Mouse (Mus musculus) 3T3-L1 (cell line): Measurements from ENCODE around the gene Gucd1.
"Not testable (repeated sequence)": the region's sequence is repeated elsewhere in the genome, so short reads cannot be mapped to it uniquely, and the experiment has no call there.

Experiments
- DNase-seq: peaks from one replicate; pipeline ENCODE4 v3.0.0-alpha.2; 2015; ENCODE audit warnings: low read depth, low spot score

Gucd1 gene

DNA sequence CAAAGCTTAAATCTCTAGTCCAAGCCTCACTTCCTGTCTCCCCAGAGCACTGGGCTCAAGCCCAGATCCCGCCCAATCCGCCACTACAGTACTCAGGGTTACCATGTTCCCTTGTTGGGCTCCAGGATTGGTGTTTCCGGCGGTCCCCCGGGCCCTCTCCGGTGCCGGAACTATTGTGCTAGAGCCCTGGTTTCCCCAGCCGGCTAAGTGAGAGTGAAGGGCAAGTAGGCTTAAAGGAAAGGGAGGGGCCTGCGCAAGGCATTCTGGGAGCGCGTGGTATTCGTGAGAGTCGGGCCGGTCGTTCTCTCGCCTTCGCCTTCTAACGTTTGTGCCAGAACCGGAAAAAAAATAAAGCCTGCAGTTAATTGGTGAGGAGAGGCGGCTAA is at the start of gene Gucd1:
Gene Gucd1 (minus strand): TSS at position 215 of the 386 bp plus-strand sequence.
- DNase-seq: peak; percentile 97

DNA sequence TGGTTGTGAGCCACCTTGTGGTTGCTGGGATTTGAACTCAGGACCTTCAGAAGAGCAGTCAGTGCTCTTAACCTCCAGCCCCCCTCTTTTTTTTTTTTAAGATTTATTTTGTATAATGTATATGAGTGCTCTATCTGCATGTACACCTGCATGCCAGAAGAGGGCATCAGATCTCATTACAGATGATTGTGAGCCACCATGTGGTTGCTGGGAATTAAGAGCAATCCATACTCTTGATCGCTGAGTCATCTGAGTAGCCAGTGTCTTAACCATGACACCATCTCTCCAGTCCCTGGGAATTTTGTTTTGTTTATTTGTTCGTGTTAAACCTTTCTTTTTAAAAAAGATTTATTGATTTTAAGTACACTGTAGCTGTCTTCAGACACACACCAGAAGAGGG is 49.0 kb upstream of the Gucd1 start:
- not testable (repeated sequence) for DNase-seq

DNA sequence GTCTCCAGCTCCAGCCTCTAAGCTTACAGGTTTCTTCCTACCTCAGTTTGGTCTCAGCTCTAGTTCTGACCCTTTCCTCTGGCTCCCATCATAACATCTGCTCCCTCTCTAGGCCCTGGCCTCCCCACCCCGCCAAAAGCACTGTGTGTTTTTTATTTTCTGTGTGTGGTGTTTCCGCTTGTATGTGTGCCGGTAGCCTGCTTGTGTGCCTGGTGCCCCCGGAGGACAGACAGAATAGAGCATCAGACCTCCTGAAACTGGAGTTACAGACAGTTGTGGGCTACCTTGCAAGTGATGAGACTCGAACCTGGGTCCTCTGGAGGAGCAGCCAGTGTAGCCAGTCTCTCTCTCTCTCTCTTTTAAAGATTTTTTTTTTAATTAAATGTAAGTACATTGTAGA is 48.5 kb upstream of the Gucd1 start:
- no peak for DNase-seq

DNA sequence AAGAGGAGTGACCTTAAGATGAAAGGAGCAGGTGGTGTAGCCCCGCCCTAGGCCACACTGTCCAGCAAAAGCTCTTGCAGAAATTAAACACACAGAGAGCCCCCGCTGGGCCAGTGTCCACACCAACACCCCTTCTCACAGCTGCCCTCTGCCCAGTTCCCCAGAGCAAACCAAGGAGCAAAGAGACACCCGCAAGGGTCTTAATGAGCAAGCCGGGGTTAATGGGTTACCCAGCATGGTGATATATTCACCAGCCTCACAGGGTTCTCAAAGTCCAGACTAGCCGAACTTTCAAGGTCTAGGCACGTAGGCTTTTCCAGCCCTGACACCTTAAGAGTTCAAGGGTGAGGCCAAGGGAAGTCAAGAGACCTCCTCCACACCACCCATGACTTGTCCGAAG is 48.1 kb upstream of the Gucd1 start:
- DNase-seq: no peak

DNA sequence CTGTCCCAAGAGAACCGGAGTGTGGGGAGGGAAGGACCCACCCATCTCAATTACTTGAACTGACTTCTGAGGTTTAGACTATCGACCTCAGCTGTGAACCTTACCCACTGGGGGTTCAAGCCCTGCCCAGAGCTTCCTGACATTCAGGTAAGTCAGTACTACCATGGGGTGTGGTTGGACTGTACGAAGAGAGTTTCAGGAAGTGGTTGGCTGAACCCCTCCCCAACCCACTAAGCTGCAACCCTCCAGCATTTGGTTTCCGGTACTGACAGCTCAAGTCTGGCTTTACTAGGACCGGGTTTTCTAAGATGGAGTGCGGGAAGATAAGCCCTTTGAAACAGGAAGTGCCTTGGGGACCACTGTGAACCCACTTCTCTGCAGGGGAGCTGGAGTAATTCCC is 47.7 kb upstream of the Gucd1 start:
- no peak for DNase-seq

DNA sequence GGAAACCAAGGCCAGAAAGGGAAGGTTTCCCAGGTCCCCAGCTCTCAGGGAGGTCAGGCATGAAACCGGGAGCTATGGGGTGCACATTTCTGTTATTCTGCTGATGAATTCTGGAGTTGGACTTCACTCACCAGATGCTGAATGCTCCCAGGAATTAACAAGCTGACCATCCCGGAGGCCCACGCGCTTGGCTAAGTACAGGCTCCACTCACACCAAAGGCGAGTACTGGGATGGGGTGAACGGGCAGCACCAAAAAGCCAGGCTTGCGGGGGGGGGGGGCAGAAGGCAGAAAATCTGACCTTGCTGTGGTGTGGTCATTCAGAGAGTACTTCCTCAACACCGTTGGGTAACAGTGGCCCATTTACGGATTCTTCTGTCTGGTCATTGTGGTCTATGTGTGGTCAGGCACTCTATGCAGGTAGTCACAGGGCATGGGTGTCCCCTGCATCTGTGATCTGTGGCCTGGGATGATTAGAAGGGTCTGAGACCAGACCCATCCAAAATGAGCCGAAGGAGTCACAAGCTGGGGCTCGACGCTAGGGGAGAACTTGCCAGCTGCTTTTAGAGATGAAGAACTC is 47.0 kb upstream of the Gucd1 start:
- DNase-seq: no peak

DNA sequence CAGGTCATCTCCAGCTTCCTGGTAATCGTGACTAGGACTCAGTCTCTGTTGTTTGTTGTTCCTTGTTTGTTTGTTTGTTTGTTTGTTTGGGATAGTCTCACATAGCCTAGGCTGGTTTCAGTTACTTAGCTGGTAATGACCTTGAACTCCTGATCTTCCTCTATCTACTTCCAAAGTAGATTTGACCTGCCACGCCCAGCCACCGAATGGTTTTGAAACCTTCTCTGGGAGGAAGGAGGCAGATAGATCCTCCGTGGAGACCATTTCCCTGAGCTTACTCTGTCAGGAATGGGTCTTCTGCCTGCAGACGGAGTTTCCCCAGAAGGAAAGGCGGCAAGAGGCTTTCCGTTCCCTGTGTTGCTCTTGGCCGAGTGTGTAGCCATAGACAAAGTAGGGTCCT is 44.8 kb upstream of the Gucd1 start:
- no peak for DNase-seq

DNA sequence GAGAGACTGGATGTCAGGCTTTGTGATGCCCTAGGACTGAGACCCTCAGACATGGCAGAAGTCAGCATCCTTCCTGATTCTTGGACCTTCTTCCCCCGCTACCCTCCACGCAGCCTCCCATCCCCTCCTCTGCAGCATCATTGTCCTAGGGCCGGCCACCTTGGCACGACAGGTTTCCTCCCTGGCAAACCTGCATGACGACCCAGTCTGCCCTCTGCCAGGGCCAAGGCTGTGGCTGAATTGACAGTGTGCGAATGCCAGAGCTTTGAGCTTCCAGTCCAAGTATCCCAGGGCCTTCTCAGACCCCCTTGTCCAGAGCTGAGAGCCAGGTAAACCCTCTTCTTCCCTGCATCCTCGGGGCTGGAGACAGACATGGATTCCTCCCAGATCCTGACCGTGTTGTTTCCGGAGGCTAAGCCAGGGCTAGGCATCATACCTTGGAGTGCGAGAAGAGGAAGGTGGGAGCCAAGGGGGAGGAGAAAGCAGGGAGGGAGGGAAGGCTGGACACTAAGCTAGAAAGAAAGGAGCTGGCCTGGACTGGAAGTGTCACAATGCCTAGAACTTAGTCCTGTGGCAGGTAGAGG is 43.4 kb upstream of the Gucd1 start, which contains the start of gene Ggt1:
Gene Ggt1 (plus strand): TSS at position 534 of the 584 bp plus-strand sequence.
- no peak for DNase-seq

DNA sequence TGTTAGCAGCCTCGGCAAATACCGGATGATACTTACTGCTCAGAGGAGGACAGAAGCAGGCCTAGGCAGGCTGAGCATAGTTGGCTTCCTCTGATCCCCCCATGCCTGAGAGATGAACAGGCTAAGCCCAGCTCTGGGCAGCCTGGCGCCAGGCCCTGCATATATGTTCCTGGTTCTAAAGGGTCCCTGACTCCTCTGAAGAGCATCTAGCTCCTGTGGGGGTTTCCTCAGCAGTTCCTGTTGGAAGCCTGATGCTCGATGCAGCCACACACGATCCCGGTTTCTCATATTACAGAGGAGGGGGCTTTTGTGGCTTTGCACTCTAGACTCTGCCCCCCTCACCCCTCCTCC is 42.8 kb upstream of the Gucd1 start:
- no peak for DNase-seq

DNA sequence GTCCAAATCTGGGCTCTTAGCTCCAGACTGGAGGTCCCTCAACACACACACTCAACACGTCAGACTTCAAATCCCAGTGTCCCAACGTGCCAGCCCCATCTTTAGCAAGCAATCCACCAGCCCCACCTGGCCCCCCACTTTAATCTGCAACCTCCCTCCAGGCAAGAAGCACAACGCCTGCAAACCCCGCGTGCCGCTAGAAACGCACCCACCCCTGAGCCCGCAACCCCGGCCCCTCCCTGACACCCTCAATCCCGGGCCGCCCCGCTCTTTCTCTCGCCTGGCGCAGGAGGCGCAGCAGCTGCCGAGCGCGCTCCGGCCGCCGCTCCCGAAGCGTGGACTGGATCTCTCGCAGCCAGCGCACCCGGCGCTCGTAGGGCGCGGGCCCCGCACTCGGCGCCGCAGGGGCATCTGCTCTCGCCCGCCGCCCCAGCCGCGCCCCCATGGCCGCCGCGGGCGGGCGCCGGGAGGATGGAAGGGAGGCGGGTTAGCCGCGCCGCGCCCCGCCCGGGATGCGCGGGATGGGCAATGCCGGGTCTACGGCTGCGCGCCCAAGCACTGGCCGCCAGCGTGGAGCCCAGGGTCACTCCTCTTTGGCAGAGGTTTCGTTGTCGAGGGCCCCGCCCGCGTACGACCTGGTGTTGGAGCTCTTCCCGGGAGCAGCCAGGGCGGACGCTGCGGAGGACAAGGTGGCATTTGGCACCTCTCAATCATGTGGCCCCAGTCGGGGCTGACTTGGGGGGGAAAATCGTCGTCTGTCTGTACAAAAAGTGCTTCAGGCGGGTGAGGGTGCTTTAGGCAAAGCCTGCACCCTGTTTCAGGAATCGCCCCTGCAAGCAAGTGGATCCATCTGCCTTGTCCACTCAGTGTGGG is 42.1 kb upstream of the Gucd1 start, which contains the start of gene Lrrc75b:
Gene Lrrc75b (minus strand): TSS at position 655 of the 873 bp plus-strand sequence.
- DNase-seq: no peak

DNA sequence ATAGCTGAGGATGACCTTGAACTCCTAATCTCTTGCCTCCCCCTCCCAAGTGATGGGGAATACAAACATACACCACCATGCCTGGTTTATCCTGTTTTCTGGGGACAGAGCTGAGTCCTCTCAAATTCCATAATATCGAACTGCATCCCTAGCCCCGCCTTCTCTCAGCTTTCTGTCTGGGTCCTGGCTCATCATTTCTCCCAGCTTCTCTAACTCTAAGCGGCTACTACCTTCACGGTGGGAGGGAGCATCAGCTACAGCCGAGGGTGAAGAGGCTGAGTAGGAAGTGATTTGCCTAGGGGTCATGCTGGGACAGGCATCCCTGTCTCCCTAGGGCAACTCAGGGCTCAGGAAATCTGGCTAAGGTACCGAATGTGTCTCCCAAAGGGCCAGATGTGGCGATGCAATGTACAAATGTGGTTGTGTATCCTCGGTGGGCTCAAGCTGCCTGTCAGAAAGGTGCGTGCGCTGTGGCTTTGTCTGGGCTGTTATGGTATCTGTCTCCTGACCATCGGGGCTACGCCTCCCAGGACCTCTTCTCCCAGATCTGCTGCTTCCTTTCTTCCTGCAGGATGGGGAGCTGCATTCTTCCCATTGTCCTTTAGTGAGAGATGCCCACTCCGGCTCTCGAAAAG is 41.4 kb upstream of the Gucd1 start:
- no peak for DNase-seq

DNA sequence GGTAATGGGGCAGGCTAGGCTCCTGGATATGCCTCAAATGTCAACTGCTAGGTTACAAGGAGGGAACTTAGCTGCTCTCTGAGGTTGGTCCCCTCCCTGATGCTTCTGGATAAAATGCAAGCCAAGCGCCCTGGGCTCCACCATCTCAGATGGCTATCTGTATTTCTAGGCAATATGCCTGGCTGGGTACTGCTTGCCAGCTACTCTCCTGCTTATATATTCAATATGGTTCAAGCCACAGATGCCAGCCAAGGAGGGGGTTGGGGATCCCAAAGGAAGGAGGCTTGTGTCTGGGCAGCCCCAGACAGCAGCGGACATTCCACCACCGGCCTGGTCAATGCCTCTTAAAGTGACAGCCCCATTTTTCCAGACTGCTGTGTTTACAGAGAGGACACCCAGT is 40.7 kb upstream of the Gucd1 start:
- no peak for DNase-seq

DNA sequence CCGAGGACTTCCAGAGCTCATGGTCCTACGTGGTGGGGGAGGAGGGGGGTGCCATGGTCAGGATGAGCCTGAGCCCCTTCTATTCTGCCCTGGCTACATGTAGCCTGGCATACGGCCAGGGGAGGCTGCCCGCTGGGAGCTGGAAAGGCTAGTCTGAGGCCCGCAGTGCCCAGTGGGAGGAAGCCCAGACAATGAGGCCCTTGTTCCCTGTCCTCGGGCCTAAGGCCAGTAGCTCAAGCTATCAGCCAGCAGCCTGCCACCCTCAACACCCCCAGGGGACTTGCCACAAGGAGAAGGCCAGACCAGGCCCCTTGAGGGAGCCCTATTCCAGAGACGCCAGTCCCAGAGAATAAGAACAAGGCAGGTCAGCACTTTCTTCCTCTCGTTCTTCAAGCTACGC is 38.3 kb upstream of the Gucd1 start:
- peak; percentile 11 for DNase-seq

DNA sequence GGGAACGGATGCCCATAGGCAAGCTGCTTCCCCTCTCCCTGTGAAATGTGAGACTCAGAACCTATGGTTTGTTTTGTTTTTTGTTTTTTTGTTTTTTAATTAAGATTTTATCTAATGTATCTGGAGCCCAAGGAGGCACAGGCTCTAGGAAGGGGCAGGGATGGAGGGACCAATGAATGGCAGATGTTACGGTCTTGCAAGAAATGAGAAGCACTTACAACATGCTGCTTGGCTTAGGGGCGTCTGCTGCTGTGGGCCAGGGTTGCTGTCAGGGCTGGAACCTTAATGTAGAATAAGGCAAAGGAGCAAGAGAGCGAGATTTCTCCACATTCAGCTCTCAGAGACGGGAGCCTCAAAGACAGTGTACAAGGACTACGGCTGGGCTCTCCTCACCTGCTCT is 37.8 kb upstream of the Gucd1 start:
- no peak for DNase-seq

DNA sequence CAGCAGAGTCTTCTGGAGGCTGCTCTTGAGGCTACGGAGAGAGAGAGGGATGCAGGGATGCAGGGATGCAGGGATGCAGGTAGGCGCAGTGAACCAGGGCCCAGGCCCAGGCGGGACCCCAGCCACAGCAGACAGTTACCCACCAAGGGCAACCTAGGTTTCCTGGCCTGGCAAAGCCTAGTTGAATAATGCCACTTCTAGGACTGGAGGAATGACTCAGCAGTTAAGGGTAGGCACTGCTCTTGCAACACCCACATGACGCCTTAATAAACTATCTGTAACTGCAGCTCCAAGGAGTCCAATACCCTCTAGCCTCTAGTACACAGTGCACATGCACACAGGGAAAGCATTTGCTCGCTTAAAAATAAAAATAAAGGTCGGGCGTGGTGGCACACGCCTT is 36.3 kb upstream of the Gucd1 start:
- peak; percentile 46 for DNase-seq

DNA sequence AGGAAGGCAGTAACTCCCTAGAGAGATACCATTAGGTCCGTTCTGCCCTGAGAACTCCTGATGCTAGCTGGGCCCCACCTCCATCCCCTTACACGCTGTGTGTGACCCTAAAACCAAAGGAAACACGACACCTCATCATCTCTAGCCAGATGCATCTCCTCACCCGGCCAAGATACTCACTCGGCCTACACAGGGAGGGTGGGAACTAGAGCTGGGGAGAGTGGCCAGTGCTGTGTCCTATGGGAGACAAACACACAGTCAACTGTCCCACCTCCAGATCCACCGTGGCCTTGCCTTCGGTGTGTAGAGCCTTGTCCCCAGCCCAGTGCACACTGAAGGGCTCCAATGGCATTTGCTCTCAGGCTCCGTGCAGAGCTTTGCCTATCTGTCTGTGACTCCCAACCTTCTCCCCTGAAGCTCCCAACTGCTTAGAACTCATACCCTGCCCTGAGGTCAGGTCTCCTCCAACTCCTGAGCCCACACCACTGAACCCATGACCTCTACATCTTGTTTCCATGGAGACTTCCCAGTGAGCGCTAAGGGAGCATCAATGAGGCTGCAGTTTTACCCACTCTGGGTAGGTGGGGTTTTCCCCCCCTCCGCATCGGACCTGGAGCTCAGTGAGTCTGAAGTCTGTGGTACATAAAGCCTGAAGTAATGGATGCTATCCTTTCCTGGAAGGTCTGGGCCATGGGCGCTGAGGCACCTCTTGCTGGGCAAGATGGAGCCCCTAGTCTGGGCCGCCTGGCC is 35.1 kb upstream of the Gucd1 start:
- DNase-seq: no peak

DNA sequence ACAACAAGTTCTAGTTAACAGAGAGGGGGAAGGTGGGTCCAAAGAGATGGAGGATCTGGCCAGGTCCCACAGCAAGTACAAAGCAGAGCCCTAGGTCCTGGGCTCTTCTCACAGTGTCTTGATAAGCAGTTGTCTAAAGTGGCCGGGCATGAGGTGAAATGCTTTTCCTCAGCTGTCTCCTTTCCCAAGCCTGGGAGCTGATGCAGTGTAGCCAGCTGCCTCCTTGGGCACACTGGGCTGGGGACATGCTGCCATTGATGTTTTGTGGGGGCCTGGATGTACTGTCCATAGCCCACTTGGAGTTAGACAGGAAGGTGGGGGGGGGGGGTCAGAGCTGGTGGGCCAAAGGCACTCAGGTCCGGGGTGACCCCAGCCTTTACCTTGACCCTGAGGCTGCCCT is 34.3 kb upstream of the Gucd1 start:
- no peak for DNase-seq

DNA sequence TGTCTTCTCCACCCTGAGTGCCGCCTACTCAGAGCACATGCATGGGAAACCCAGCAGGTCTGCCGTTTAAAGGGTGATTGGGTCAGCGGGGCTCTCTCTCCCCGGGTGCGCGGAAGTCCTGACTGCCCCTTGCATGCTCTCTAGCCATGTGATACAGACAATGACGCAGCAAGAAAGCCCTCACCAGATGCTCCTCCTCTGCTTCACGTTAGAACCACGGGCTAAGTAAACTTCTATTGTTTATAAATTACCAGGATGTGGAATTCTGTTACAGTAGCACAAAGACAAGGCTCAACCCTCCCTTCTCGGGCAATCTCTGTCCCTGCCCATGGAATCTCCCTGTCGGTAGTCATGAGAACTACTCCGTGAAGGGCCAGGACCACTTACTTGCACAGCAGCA is 33.4 kb upstream of the Gucd1 start:
- no peak for DNase-seq

DNA sequence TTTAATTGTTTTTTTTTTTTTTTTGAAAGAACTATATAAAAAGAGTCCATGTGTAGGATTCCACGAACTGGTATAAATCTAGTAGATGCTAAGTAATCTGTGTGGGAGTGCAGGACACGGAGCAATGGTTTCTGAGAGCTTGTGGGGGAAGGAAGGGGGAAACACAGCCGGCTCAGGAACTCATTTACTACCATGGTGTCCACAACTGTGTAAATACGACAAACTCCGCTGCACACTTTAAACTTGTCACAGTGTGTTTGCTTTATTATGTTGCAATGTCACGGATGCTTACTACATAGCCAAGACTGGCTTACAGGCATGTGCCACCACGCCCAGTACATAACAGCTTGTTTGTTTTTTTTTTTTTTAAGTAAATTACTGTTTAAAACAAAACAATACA is 32.1 kb upstream of the Gucd1 start:
- DNase-seq: no peak

DNA sequence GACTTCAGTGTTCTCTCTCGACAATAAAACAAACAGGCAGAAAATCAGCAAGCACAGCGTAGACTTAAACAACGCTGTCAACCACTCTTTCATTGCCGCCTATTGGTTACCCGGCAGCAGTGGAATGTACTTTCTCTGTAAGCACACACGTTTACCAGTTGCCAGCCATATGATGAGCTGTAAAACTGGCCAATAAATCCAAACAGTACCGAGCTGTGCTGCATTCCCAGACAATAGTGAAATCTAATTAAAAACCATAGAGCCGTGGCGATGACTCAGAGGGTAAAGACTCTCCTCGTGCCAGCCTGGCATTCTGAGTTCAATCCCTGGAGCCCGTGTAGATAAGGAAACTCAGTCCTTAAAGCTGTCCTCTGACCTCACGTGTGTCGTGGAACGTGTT is 30.7 kb upstream of the Gucd1 start:
- DNase-seq: peak; percentile 73

DNA sequence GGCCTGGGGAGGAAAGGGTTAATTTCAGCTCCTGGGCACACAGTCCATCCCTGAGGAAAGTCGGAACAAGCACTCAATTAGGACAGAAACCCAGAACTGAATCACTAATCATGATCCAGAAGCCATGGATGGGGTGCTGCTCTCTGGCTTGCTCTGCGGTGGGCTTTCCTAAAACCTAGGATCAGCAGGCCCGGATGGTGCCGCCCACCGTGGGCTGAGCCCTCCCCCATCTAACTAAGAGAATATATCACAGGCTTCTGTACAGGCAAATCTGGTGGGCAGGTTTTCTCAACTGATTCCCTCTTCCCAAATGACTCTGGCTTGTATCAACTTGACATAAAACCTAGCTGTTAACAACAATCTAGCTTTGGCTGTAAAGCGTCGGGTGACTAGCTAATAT is 30.1 kb upstream of the Gucd1 start:
- no peak for DNase-seq

DNA sequence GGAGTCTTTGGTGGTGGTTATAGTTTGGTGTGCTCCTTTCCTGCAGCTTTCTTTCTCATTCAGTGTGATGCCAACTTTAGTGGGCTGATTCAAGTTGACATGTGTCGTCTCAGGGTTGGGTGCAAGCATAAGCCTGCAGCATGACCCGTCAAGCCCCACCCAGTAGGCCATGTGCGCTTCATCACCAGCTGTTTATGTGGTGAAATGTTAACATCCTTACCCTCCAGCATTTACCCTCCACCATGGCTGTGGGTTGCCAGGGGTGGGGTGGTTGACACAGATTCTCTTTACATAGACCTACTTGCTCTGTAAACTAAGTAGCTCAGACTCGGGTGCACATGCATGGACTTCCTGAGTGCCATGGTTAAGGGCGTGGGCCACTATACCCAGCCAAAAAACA is 18.4 kb upstream of the Gucd1 start:
- no peak for DNase-seq
